Mouse (Mus musculus) forebrain, embryonic 13.5 days (tissue): ENCODE results near the gene Gatd1. TPM values are rescaled to one million over a fixed set of nuclear protein-coding genes. Genes with fewer than 3 reads are reported as not detected.
"Not testable (repeated sequence)": the region's sequence is repeated elsewhere in the genome, so short reads cannot be mapped to it uniquely, and the experiment has no call there.

Source experiments
- ATAC-seq: fragments of 200-750 bp; cut with Nextera tagmentation; 2 replicates; pipeline ENCODE4 v1.8.0; 2017
- H3K27ac ChIP-seq: fragments of 300-500 bp; sonication (generic); 2 replicates; pipeline ENCODE4 v1.5.1; 2015; ENCODE audit warnings: inconsistent platforms, mild to moderate bottlenecking, moderate library complexity
- H3K27me3 ChIP-seq: fragments of 300-500 bp; sonication (generic); 2 replicates; pipeline ENCODE4 v1.6.1; 2015; ENCODE audit warnings: mild to moderate bottlenecking, inconsistent platforms
- H3K36me3 ChIP-seq: fragments of 300-500 bp; sonication (generic); 2 replicates; pipeline ENCODE4 v1.6.1; 2015; ENCODE audit warnings: mild to moderate bottlenecking, inconsistent platforms; ENCODE audit not compliant: poor library complexity, severe bottlenecking
- H3K4me1 ChIP-seq: fragments of 300-500 bp; sonication (generic); 2 replicates; pipeline ENCODE4 v1.6.1; 2015; ENCODE audit warnings: inconsistent platforms
- H3K4me2 ChIP-seq: fragments of 300-500 bp; sonication (generic); 2 replicates; pipeline ENCODE4 v1.6.1; 2015; ENCODE audit warnings: inconsistent platforms, mild to moderate bottlenecking, moderate library complexity
- H3K4me3 ChIP-seq: fragments of 300-500 bp; sonication (generic); 2 replicates; pipeline ENCODE4 v1.5.1; 2015; ENCODE audit warnings: mild to moderate bottlenecking, inconsistent platforms
- H3K9ac ChIP-seq: fragments of 300-500 bp; sonication (generic); 2 replicates; pipeline ENCODE4 v1.6.1; 2015; ENCODE audit warnings: mild to moderate bottlenecking, inconsistent platforms
- H3K9me3 ChIP-seq: fragments of 300-500 bp; sonication (generic); replicated peaks from 2 replicates; pipeline ENCODE4 v1.6.1; 2016; ENCODE audit warnings: inconsistent platforms
- WGBS: fragments of 180-500 bp; shearing (Covaris S2); methylation state at CpG from one replicate; pipeline ENCODE4 v1.1.7; 2015; 5-methylcytosine and 5-hydroxymethylcytosine counted together
- polyA plus RNA-seq: library from polyadenylated mRNA; unstranded; fragments of >200 nt; fragmentation: Nextera tagmentation; extraction: Ambion mirVana; gene quantifications from 2 replicates; pipeline ENCODE4 v1.2.1, GENCODE M21; 2015

The Gatd1 gene
- polyA plus RNA-seq, 1 experiment from 2014 or later, result 55.6 TPM

GRCm38 (mm10) chr7:141416144-141416841 is 2.4 kb upstream of the Gatd1 start:
- Histone ChIP-seq H3K9ac (0 out of 2 replicates have a peak overlapping the region, but pooled peaks have one; percentile 2), H3K36me3 (no peaks in the 10 kb centered on the region), H3K4me1 (peaks cover 15% of the 10 kb centered on the region), H3K27me3 (peaks cover 3% of the 10 kb centered on the region; the same call in 1 of the 2 replicates), H3K27ac (no peak overlapping the region), H3K4me3 (no peak overlapping the region), H3K9me3 (no peaks in the 10 kb centered on the region), H3K4me2 (no peak overlapping the region)
- ATAC-seq, result no peak
- WGBS, result 77% methylated on average over 6 of the region's 6 CpGs

GRCm38 (mm10) chr7:141413331-141413730 is 605 bp downstream of the Gatd1 start:
- H3K27me3 ChIP-seq, result peaks cover 1% of the 10 kb centered on the region; the same call in 1 of the 2 replicates
- 3% methylated on average over 16 of the region's 16 CpGs for WGBS
- H3K27ac ChIP-seq, result peak overlapping the region; percentile 81
- peak overlapping the region; percentile 91 for H3K9ac ChIP-seq
- peak overlapping the region; percentile 77 for H3K4me3 ChIP-seq
- ATAC-seq, result no peak
- H3K36me3 ChIP-seq, result peaks cover 24% of the 10 kb centered on the region
- peak overlapping the region; percentile 96 for H3K4me2 ChIP-seq
- H3K9me3 ChIP-seq, result no peaks in the 10 kb centered on the region
- peaks cover 22% of the 10 kb centered on the region for H3K4me1 ChIP-seq

- Histone ChIP-seq H3K36me3 (peaks cover 35% of the 10 kb centered on the region), H3K4me1 (peaks cover 22% of the 10 kb centered on the region), H3K9ac (no peak overlapping the region), H3K4me2 (no peak overlapping the region), H3K4me3 (no peak overlapping the region), H3K27me3 (no peaks in the 10 kb centered on the region), H3K9me3 (0 out of 2 replicates have a peak, but pooled peaks cover 2% of the 10 kb centered on the region), H3K27ac (no peak overlapping the region)
- WGBS, result 100% methylated on average over 1 of the region's 1 CpGs
- ATAC-seq, result no peak
These were observed 2.3 kb downstream of the Gatd1 start for GRCm38 (mm10) chr7:141411667-141412066.

GRCm38 (mm10) chr7:141410631-141411030 is 3.3 kb downstream of the Gatd1 start:
- Histone ChIP-seq H3K4me1 (peaks cover 22% of the 10 kb centered on the region), H3K9ac (no peak overlapping the region; the same call in 1 of the 2 replicates), H3K27me3 (no peaks in the 10 kb centered on the region), H3K36me3 (peaks cover 42% of the 10 kb centered on the region), H3K4me3 (no peak overlapping the region), H3K9me3 (0 out of 2 replicates have a peak, but pooled peaks cover 2% of the 10 kb centered on the region), H3K4me2 (no peak overlapping the region), H3K27ac (no peak overlapping the region)
- no peak for ATAC-seq
- 89% methylated on average over 8 of the region's 8 CpGs for WGBS

GRCm38 (mm10) chr7:141408833-141409232 is 5.1 kb downstream of the Gatd1 start:
- 7% methylated on average over 11 of the region's 11 CpGs for WGBS
- peaks cover 47% of the 10 kb centered on the region for H3K36me3 ChIP-seq
- 0 out of 2 replicates have a peak, but pooled peaks cover 2% of the 10 kb centered on the region for H3K9me3 ChIP-seq
- H3K4me2 ChIP-seq, result 0 out of 2 replicates have a peak overlapping the region, but pooled peaks have one; percentile 17
- H3K4me3 ChIP-seq, result no peak overlapping the region
- peaks cover 16% of the 10 kb centered on the region for H3K4me1 ChIP-seq
- H3K27me3 ChIP-seq, result no peaks in the 10 kb centered on the region
- H3K27ac ChIP-seq, result no peak overlapping the region
- H3K9ac ChIP-seq, result peak overlapping the region; percentile 41; the same call in 1 of the 2 replicates
- peak; percentile 71 for ATAC-seq

- not testable (repeated sequence) for H3K4me2 ChIP-seq, H3K27ac ChIP-seq, H3K9me3 ChIP-seq, H3K9ac ChIP-seq, ATAC-seq, H3K4me1 ChIP-seq, H3K27me3 ChIP-seq, H3K4me3 ChIP-seq
- H3K36me3 ChIP-seq, result peaks cover 57% of the 10 kb centered on the region
- 97% methylated on average over 7 of the region's 7 CpGs for WGBS
These were observed 6.3 kb downstream of the Gatd1 start for GRCm38 (mm10) chr7:141407670-141408069.

GRCm38 (mm10) chr7:141405466-141405865 is 8.5 kb downstream of the Gatd1 start:
- Histone ChIP-seq H3K27ac (no peak overlapping the region), H3K36me3 (peaks cover 76% of the 10 kb centered on the region), H3K4me3 (no peak overlapping the region), H3K4me1 (peaks cover 6% of the 10 kb centered on the region), H3K27me3 (no peaks in the 10 kb centered on the region), H3K9ac (no peak overlapping the region), H3K4me2 (no peak overlapping the region), H3K9me3 (0 out of 2 replicates have a peak, but pooled peaks cover 2% of the 10 kb centered on the region)
- no peak for ATAC-seq
- WGBS, result 82% methylated on average over 4 of the region's 4 CpGs

- ATAC-seq, result peak; percentile 59; the same call in 1 of the 2 replicates
- no peak overlapping the region for H3K9ac ChIP-seq
- no peak overlapping the region for H3K4me2 ChIP-seq
- no peaks in the 10 kb centered on the region for H3K27me3 ChIP-seq
- H3K36me3 ChIP-seq, result peaks cover 76% of the 10 kb centered on the region
- H3K4me3 ChIP-seq, result no peak overlapping the region
- H3K9me3 ChIP-seq, result 0 out of 2 replicates have a peak, but pooled peaks cover 2% of the 10 kb centered on the region
- H3K4me1 ChIP-seq, result no peaks in the 10 kb centered on the region
- H3K27ac ChIP-seq, result no peak overlapping the region
- WGBS, result 44% methylated on average over 5 of the region's 5 CpGs
These were observed 10.6 kb downstream of the Gatd1 start for GRCm38 (mm10) chr7:141403305-141403704.

- Histone ChIP-seq H3K9me3 (no peaks in the 10 kb centered on the region), H3K9ac (no peak overlapping the region), H3K27ac (no peak overlapping the region), H3K36me3 (peaks cover 46% of the 10 kb centered on the region), H3K27me3 (0 out of 2 replicates have a peak, but pooled peaks cover 3% of the 10 kb centered on the region), H3K4me1 (peaks cover 14% of the 10 kb centered on the region), H3K4me3 (no peak overlapping the region), H3K4me2 (no peak overlapping the region)
- ATAC-seq, result no peak
- WGBS, result 83% methylated on average over 1 of the region's 1 CpGs
These were observed 18.6 kb downstream of the Gatd1 start for GRCm38 (mm10) chr7:141395348-141395747.

- Histone ChIP-seq H3K4me3 (no peak overlapping the region), H3K4me2 (no peak overlapping the region), H3K9ac (no peak overlapping the region), H3K27me3 (peaks cover 5% of the 10 kb centered on the region; the same call in 1 of the 2 replicates), H3K9me3 (no peaks in the 10 kb centered on the region), H3K27ac (no peak overlapping the region), H3K36me3 (peaks cover 40% of the 10 kb centered on the region), H3K4me1 (peaks cover 14% of the 10 kb centered on the region)
- 12% methylated on average over 6 of the region's 6 CpGs for WGBS
- ATAC-seq, result no peak
These were observed 19.2 kb downstream of the Gatd1 start for GRCm38 (mm10) chr7:141394771-141395170.

- Histone ChIP-seq H3K9ac (no peak overlapping the region), H3K9me3 (no peaks in the 10 kb centered on the region), H3K27ac (no peak overlapping the region), H3K4me3 (no peak overlapping the region), H3K4me1 (peaks cover 14% of the 10 kb centered on the region), H3K36me3 (peaks cover 35% of the 10 kb centered on the region), H3K27me3 (peaks cover 10% of the 10 kb centered on the region), H3K4me2 (no peak overlapping the region)
- no peak for ATAC-seq
- WGBS, result 94% methylated on average over 7 of the region's 7 CpGs
These were observed 19.8 kb downstream of the Gatd1 start for GRCm38 (mm10) chr7:141394158-141394557.

- peak overlapping the region; percentile 92 for H3K4me2 ChIP-seq
- peaks cover 20% of the 10 kb centered on the region for H3K36me3 ChIP-seq
- peak overlapping the region; percentile 79 for H3K9ac ChIP-seq
- 10% methylated on average over 9 of the region's 9 CpGs for WGBS
- H3K4me3 ChIP-seq, result peak overlapping the region; percentile 68
- peak overlapping the region; percentile 44; the same call in 1 of the 2 replicates for H3K27ac ChIP-seq
- H3K4me1 ChIP-seq, result peaks cover 14% of the 10 kb centered on the region
- peaks cover 15% of the 10 kb centered on the region for H3K27me3 ChIP-seq
- ATAC-seq, result no peak; the same call in 1 of the 2 replicates
- H3K9me3 ChIP-seq, result no peaks in the 10 kb centered on the region
These were observed 21.2 kb downstream of the Gatd1 start for GRCm38 (mm10) chr7:141392552-141393222.
